Mouse (Mus musculus) small intestine, adult 2 months (tissue): ENCODE data around the gene F2rl3.

Experiments used
- CTCF ChIP-seq: fragments of 200-500 bp; IDR thresholded peaks from 2 replicates; pipeline ENCODE4 v1.5.1; 2012; ENCODE audit warnings: low read depth, mild to moderate bottlenecking, control low read depth, inconsistent platforms, low read length, moderate library complexity, mixed read lengths; ENCODE audit not compliant: insufficient replicate concordance, insufficient read length; ENCODE audit errors: extremely low read depth
- POLR2A ChIP-seq: fragments of 200-500 bp; IDR thresholded peaks from 2 replicates; pipeline ENCODE4 v1.6.1; 2012; ENCODE audit warnings: low read depth, mild to moderate bottlenecking, control low read depth, inconsistent platforms, low read length, moderate library complexity

DNA sequence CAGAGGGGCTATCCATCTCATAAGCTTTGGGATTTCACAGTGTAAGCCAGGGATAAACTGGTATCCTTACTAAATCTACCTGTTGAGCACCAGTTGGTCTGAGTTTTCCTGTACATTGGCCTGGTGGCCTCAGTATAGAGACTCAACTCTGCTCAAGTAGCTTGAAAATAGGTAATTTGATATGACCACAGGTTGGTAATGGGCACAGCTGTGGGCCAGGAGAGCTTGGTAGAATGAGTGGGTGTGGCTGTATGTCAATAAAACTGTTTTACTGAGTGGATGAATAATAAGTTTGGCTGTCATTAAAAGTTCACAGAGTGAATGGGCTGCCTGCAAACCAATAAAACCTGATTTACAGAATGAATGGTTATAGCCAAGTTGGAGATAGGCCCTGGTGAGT, 24.8 kb upstream of the F2rl3 start:
- TF ChIP-seq CTCF: no peak
- TF ChIP-seq POLR2A: no peak
